Mouse (Mus musculus) MN1 (cell line): ENCODE results near the gene Plekhg5.

Experiments
- DNase-seq: peaks from one replicate; pipeline ENCODE4 v3.0.0-alpha.2; 2016; ENCODE audit warnings: low spot score

Plekhg5 gene

DNA sequence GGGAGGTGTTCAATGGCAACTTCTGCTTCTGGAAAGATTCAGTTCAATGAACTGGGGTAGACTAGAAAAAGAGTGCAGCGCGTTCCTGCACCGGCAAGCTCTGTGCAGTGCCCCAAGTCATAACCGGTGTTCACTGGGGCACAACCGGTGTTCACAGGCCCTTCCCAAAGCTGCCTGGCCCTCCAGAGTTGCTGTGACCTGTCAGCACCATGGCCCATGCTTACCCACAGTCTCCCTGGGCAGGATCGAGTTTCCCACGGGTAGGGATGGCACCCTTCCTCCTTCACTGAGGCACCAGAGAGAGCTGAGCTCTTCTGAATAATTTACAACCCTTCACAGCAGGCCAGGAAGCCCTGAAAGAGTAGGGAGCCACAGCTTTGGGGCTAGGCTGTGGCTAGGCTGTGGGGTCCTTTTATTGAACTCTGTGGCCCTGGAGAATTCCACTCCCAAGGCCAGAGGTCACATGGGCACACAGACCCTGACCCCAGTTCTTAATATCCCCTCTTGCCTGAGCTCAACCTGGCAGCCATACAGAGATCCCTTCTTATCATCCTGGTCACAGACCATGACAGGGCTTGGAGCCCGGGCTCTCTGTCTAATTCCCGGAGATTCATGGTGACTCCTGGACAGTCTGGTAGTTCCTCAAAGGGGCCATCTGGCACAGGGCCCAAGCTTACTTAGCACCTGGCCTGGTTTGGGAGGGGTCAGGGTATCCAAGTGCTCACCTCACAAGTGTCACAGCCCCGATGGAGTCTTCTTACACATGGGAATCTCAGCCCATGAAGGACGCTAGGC lies 73.9 kb downstream of the Plekhg5 start:
- no peak for DNase-seq

DNA sequence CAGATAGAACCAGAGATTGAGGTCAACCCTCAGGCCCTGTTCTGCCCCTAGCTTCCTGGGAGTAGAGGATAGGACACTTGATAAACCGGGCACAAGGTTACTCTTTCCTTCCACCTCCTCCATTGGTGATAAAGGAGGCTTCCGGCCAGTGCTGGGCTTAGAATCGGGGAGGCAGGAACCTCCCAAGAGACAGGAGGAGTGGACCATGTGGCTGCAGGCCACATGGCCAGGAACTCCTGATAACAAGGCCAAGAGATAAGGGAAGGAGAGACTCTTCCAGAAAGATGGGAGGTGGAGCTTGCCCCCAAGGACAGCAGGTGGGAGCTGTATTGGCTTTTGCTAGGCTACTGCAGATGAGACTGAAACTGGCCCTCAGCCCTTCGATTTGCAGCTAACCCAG lies 78.2 kb downstream of the Plekhg5 start:
- DNase-seq = no peak

DNA sequence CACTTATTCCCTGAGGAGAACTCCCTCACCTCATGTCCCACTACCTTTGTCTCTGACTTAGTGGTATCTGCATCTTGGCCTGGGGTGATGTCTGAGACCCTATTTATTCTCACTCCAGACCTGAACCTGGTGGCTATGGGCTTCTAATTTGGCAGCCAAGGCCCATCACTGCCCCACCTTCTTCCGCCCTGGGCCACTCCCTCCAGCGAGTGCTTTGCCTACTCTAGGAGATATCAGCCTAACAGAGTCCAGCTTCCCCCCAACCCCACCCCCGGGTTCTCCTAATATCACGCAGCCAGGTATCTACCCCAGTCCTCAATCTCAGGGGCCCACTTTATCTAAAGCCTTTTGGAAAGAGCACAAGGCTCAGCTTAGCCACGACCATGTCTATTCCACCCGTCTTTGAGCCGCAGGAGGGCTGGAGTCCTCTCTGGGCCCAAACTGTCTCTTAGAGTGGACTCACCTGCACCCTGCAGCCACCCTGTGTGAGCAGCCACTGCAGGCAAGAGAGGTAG lies 79.2 kb downstream of the Plekhg5 start:
- DNase-seq = no peak

DNA sequence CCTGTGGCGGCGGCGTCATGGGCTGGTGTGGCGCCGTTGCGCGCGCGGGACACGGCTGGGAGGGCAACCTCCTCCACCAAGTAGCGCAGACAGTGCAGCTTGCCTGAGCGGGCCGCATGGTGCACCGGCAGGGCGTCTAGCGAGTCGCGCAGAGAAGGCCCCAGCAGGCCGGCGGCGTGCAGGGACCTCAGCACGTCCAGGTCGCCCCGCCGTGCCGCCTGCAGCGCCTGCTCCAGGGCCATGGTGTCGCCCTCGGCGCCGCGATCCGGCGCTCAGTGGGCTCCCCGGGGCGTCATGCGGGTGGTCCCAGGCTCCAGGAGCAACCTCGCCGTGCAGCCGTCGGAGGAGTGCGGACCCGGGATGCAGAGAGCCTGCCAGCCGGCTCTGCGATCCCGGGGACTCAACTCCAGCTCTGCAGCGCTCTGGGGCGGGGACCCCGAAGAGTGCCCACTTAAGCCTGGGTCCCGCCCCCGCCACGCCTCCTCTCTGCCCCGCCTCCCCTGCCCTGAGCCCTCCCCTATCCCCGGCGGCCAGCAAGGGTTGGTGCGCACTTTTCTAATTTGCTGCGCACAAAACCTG lies 79.8 kb downstream of the Plekhg5 start, which contains the start of gene Espn:
Gene Espn (minus strand): TSS at position 406 of the 579 bp plus-strand sequence.
- DNase-seq = peak; percentile 75

DNA sequence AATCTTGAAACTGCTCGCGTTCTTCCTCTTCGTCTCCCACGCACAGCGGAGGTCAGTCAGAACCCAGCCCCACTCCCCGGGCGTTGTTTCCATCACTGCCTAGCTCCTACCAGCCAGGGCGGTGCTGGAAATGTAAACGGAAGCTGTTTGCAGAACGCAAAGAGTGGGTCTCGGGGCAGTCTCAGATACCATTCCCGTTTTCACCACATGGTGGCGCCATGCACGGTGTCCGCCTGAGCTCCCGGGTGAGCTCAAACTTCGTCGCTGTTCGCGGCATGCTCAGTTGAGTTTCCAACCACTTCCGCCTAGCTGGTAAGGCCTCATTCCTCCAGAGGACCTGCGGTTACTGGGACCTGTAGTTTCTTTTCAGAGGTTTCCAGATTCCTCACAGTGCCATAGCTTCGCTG lies 81.5 kb downstream of the Plekhg5 start:
- peak; percentile 88 for DNase-seq

DNA sequence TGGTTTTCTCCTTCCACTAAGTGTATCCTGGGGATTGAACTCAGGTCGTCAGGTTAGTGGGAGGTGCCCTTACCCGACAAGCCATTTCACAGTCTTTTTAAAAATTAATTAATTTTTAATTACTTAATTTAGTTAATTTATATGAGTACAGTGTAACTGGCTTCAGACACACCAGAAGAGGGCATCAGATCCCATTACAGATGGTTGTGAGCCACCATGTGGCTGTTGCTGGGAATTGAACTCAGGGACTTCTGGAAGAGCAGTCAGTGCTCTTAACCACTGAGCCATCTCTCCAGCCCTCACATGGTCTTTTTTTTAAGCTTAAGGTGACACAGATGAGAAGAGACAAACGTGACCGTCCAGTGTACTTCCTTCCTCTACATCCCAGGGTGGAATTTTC lies 82.7 kb downstream of the Plekhg5 start:
- no peak for DNase-seq

DNA sequence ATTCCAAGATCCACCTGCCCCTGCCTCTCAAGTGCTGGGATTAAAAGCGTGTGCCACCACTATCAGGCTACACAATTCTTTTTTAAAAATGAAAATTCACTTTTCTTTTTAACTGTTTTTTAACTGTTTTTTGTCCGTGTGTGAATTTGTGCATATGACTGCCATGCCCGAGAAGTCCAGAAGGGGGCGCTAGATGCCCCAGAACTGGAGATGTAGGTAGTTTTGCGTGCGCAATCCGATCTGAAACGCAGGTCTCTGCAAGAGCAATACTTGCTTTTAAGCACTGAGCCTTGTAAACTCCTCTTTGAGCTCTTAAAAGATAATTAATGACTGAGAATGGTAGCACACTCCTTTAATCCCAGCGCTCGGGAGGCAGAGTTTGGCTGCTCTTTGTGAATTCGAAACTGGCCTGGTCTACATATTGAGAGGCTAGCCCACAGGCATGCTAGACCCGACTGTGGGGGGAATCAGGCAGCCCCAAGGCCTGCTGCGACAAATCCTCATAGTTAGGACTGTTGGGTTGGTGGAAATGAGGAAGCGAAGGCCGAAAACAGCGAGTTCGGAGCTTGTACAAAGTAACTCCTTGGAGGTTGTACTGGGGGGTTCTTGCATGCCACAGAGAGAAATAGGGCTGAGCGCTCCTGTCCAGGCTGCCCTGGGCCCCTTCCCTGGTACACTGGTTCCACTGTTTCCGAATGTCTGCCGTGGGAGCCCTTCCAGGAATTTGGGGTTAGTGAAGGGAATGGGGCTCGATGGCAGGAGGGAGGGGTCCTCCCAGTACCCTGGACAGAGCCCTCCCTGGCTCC lies 85.7 kb downstream of the Plekhg5 start:
- peak; percentile 83 for DNase-seq

DNA sequence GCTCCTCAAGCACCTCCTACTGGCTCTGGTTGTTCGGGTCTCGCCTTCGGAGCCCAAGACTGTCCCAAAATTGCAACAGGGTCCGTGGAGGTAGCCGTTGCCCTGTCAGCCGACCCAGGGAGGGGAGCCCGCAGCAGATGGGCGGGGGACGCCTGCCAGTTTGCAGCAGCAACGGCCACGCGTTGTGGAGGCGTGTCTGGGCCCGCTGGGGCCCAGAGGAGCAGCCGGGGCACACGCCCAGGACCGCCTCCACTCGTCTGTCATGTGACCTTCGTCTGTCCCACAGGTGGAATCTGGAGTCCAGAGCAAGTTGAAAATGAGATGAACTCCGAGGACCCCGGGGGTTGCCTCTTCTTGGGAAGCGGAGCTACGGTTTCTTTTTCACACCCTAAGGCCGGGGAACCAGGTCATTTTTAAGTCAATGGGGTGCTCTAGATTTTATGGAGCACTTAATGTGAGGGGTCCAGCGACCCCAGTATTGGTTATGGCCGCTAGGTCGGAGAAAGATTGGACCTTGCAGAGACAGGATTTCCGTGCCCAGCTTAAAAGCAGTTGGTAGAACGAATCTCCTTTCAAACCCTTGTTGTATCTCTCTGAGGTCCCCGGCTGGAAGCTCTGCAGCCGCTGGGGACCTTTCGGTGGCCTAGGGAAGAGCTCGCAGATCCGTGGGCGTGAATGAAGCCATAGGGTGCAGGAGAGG lies 86.4 kb downstream of the Plekhg5 start, which contains the start of gene Hes2:
Gene Hes2 (plus strand): TSS at position 283 of the 700 bp plus-strand sequence.
- peak; percentile 46 for DNase-seq

DNA sequence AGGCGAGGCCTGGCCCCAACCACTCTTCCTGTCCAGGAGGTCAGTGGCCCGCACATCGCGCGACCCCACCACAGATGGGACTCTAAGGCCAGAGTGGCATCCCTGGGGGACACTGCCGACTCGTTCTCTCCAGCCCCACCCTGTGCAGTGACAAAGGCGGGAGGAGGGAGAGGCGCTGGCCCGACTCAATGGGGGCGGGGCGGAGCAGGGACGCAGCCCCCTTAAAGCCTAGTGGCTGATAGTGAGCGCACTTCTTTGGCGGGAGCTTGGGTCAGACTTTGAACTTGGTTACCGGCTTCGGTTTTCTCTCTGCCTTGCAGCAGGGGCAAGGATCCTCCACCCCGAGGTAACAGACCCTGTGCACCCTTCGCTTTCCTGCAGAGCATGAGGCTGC lies 87.0 kb downstream of the Plekhg5 start:
- DNase-seq = no peak

DNA sequence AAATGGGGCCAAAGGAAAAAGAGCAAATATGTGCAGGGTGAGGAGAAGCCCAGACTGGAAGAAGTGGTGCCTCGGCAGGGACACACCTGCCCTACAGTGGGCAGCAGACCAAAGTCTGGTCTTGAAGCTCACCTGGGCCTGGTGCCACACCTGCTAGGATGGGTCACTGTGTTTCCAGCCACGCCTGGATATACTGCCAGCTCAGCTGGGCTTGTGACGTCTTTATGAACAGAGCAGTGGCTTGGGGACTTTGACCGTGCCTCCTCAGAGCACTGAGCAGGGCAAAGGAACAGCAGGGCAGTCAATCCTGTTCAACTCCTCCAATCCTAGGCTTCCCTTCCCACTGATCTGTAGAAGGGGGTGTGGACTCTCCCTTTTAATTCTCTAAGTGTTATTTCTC lies 88.5 kb downstream of the Plekhg5 start:
- DNase-seq = no peak

DNA sequence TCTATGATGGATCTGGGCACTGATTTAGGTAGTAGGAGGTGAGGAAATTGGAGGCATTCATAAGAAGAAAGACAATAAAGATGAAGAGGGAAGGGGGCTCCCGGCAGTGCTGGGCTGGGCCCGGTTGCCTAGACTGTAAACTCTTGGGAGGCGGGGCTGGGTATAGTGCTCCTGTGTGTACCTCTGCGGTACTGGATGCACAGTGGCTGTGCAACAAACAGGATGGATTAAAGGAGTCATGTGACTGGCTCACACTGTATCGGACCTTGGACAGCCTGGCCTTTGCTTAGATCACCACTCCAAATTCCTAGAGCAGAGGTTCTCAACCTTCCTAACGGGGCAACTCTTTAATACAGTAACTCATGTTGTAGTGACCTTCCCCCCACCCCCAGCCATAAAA lies 89.3 kb downstream of the Plekhg5 start:
- DNase-seq = no peak

DNA sequence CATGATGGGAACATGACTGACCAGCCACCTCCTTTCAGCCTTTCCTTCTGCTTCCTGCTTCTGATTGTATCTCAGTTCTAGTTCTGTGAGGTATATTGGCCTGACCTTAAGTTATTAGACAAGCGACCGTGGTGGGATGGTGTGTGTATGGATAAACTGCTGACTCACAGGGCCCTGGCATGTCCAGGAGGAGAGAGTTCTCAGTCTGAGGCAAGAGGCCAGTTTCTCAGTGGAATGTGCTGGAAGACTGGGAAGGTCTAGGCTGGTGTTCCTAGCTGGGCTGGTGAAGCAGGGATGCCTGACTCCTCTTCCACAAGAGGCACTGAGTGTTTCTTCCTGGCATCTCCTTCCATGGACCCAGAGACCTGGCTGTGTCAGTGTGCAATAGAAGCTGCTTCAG lies 90.5 kb downstream of the Plekhg5 start:
- DNase-seq = no peak
